Mouse (Mus musculus): ENCODE results near the gene Ccdc102a. TPM values are rescaled to one million over a fixed set of nuclear protein-coding genes. Genes with fewer than 3 reads are reported as not detected.

Ccdc102a gene
- total RNA-seq, 1 experiment: 10.7 TPM

Other genes with a start within 250 kb of the Ccdc102a start
- 7.8 and 10.3 TPM in 2 replicates for gene Pllp, start 221.8 kb downstream of the Ccdc102a start, total RNA-seq (2012; rRNA removed)
- 0.48 and 6.1 TPM in 2 replicates for gene Ccl22, start 172.5 kb downstream of the Ccdc102a start, total RNA-seq (2012; rRNA removed)
- 5.3 and 8.0 TPM in 2 replicates for gene Cx3cl1, start 146.1 kb downstream of the Ccdc102a start, total RNA-seq (2012; rRNA removed)
- gene Ccl17, start 107.6 kb downstream of the Ccdc102a start, total RNA-seq (2012; rRNA removed): 1.3 and 5.1 TPM in 2 replicates
- gene Coq9, start 79.8 kb downstream of the Ccdc102a start, total RNA-seq (2012; rRNA removed): 42.9 and 47.1 TPM in 2 replicates
- 98.5 and 134 TPM in 2 replicates for gene Ciapin1, start 79.7 kb downstream of the Ccdc102a start, total RNA-seq (2012; rRNA removed)
- gene Polr2c, start 60.6 kb downstream of the Ccdc102a start, total RNA-seq (2012; rRNA removed): 88.7 and 119 TPM in 2 replicates
- 4.3 and 4.9 TPM in 2 replicates for gene Dok4, start 41.8 kb downstream of the Ccdc102a start, total RNA-seq (2012; rRNA removed)
- gene Adgrg5, start 5.6 kb upstream of the Ccdc102a start, total RNA-seq (2012; rRNA removed): 1.1 and 2.2 TPM in 2 replicates
- 5.4 and 5.7 TPM in 2 replicates for gene Adgrg1, start 56.7 kb upstream of the Ccdc102a start, total RNA-seq (2012; rRNA removed)
- 0.36 TPM in 1 of 2 replicates, not detected in the other for gene Adgrg3, start 99.6 kb upstream of the Ccdc102a start, total RNA-seq (2012; rRNA removed)
- gene Drc7, start 137.0 kb upstream of the Ccdc102a start, total RNA-seq (2012; rRNA removed): 0.94 and 1.1 TPM in 2 replicates
- 23.5 and 31.2 TPM in 2 replicates for gene Katnb1, start 163.1 kb upstream of the Ccdc102a start, total RNA-seq (2012; rRNA removed)

All from ES-E14 (cell line).